Mouse (Mus musculus): Measurements from ENCODE around the gene Ewsr1.

Ewsr1 gene

DNA sequence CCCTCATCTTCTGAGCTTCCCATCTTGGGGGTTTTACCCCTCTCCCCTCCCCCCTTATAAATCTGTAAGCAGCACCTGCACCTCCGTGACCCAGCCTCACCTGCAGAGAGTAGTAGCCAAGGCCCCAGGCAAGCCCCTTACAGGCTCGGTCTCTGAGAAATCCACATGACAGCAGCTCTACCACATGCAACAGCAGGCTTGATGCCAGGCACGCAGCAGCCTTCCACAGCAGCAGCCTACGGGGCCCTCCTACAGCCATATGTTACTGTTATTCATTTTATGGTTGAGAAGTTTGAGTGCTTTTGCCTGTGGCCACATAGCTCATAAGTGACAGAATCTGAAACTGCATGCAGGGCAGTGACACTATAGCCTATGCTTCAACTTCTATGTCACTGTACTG lies 63.6 kb downstream of the Ewsr1 start:
- Histone ChIP-seq H3K27me3 (ENCODE audit: insufficient read depth, low read length) (no peaks in the 10 kb centered on the region), H3K9me3 (ENCODE audit: low read length) (no peaks in the 10 kb centered on the region), H3K4me1 (replicated peaks; ENCODE audit: low read depth, low read length) (peaks cover 10% of the 10 kb centered on the region), H3K4me3 (replicated peaks; ENCODE audit: low read length) (no peak overlapping the region), H3K36me3 (ENCODE audit: insufficient read depth, low read length) (peaks cover 100% of the 10 kb centered on the region)
- no peak for TF ChIP-seq POU5F1 (IDR thresholded peaks at IDR 0.05; ENCODE audit: borderline replicate concordance, low read length)

DNA sequence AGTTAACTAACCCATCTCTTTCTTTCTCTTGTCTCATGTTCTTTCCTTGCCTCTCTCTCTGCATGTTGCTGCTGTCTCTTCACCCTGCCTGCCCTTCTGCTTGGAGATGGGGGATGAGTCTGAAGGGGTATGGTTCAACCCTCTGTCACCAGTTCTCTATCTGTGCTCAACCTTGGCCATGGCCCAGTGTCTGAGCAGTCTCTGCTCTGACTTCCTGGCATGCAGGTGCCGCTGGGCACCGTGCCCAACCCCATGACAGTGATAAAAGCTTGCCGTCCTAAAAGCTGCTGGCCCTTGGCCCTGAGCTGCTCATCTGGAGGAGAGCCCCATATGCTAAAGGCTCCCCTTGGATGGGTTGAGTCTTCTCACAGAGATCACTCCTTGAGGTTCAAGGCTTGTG lies 65.9 kb downstream of the Ewsr1 start:
- no peaks in the 10 kb centered on the region for H3K9me3 ChIP-seq (ENCODE audit: low read length)
- H3K4me3 ChIP-seq (replicated peaks; ENCODE audit: low read length) = no peak overlapping the region
- H3K36me3 ChIP-seq (ENCODE audit: insufficient read depth, low read length) = peaks cover 96% of the 10 kb centered on the region
- 0 out of 2 replicates have a peak, but pooled peaks cover 2% of the 10 kb centered on the region for H3K4me1 ChIP-seq (replicated peaks; ENCODE audit: low read depth, low read length)
- no peak for TF ChIP-seq POU5F1 (IDR thresholded peaks at IDR 0.05; ENCODE audit: borderline replicate concordance, low read length)
- no peak for TF ChIP-seq CTCF (conservative IDR thresholded peaks at IDR 0.05; ENCODE audit: low read length)
- no peak for TF ChIP-seq NANOG (IDR thresholded peaks at IDR 0.05; ENCODE audit: borderline replicate concordance, low read length)
- no peaks in the 10 kb centered on the region for H3K27me3 ChIP-seq (ENCODE audit: insufficient read depth, low read length)

DNA sequence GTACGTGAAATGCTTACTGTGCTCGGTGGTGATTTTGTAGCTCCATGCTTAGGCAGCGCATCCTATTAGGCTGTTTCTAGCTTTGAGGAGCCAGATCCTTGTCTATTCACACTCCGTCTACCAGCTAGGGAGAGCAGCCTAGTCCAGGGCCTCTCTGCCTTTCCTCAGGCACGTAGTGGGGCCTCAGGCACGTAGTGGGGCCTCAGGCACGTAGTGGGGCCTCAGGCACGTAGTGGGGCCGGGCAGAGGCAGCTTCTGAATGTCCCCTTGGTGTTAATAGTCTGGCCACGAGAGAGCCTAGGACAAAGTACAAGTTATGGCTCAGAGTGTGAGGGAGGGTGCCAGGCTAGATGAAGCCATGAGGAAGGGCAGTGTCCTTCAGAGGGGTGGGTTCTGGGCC lies 66.4 kb downstream of the Ewsr1 start:
- no peak overlapping the region for H3K4me3 ChIP-seq (replicated peaks; ENCODE audit: low read length)
- H3K27me3 ChIP-seq (ENCODE audit: insufficient read depth, low read length) = no peaks in the 10 kb centered on the region
- no peaks in the 10 kb centered on the region for H3K9me3 ChIP-seq (ENCODE audit: low read length)
- TF ChIP-seq NANOG (IDR thresholded peaks at IDR 0.05; ENCODE audit: borderline replicate concordance, low read length) (no peak), CTCF (conservative IDR thresholded peaks at IDR 0.05; ENCODE audit: low read length) (no peak), POU5F1 (IDR thresholded peaks at IDR 0.05; ENCODE audit: borderline replicate concordance, low read length) (no peak)
- H3K36me3 ChIP-seq (ENCODE audit: insufficient read depth, low read length) = peaks cover 96% of the 10 kb centered on the region
- H3K4me1 ChIP-seq (replicated peaks; ENCODE audit: low read depth, low read length) = 0 out of 2 replicates have a peak, but pooled peaks cover 2% of the 10 kb centered on the region

DNA sequence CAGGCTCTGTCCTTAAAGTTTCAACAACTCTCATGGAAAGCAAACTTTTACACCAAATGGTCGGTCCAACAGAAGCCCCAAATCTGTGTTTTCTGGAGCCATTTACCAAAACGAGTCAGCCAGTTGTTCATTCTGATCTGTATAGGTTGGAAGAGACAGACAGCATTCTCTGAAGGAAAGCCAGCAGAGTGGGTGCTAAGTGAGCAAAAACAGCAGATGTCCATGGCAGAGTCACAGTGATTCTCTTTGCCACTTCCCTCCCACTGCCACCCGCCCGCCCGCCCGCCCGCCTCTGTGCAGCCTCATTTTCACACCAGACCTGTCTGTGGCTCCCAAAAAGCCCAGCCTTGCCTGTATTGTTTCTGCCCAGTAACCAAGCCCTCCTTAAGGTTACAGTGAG lies 70.8 kb downstream of the Ewsr1 start:
- TF ChIP-seq NANOG (IDR thresholded peaks at IDR 0.05; ENCODE audit: borderline replicate concordance, low read length) (no peak), CTCF (conservative IDR thresholded peaks at IDR 0.05; ENCODE audit: low read length) (no peak), POU5F1 (IDR thresholded peaks at IDR 0.05; ENCODE audit: borderline replicate concordance, low read length) (no peak)
- Histone ChIP-seq H3K27me3 (ENCODE audit: insufficient read depth, low read length) (no peaks in the 10 kb centered on the region), H3K4me3 (replicated peaks; ENCODE audit: low read length) (no peak overlapping the region), H3K9me3 (ENCODE audit: low read length) (no peaks in the 10 kb centered on the region), H3K36me3 (ENCODE audit: insufficient read depth, low read length) (peaks cover 96% of the 10 kb centered on the region), H3K4me1 (replicated peaks; ENCODE audit: low read depth, low read length) (0 out of 2 replicates have a peak, but pooled peaks cover 2% of the 10 kb centered on the region)

DNA sequence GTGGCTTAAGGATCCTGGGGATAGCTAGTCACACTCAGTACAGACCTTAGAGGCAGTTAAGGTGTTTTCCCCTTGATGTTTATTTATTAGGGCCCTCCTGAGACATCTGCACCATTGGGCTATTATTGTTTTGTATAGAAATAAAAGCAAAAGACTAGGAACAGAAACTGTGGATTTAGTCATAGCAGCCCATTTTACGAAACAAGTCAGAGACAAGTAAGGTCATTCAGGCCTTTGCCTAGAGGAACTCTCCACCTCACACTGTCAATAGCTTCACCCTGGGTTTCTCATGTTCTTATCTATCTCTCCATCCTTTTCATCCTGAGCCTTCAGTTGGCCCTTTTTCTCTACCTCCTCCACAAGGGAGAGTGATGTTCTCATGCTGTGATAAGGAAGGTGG lies 74.0 kb downstream of the Ewsr1 start:
- H3K27me3 ChIP-seq (ENCODE audit: insufficient read depth, low read length) = no peaks in the 10 kb centered on the region
- 0 out of 2 replicates have a peak, but pooled peaks cover 2% of the 10 kb centered on the region for H3K4me1 ChIP-seq (replicated peaks; ENCODE audit: low read depth, low read length)
- H3K36me3 ChIP-seq (ENCODE audit: insufficient read depth, low read length) = peaks cover 84% of the 10 kb centered on the region
- TF ChIP-seq CTCF (conservative IDR thresholded peaks at IDR 0.05; ENCODE audit: low read length) (no peak), POU5F1 (IDR thresholded peaks at IDR 0.05; ENCODE audit: borderline replicate concordance, low read length) (no peak), NANOG (IDR thresholded peaks at IDR 0.05; ENCODE audit: borderline replicate concordance, low read length) (no peak)
- no peak overlapping the region for H3K4me3 ChIP-seq (replicated peaks; ENCODE audit: low read length)
- H3K9me3 ChIP-seq (ENCODE audit: low read length) = no peaks in the 10 kb centered on the region
